Mouse (Mus musculus): ENCODE results near the gene Ecel1. TPM values are rescaled to one million over a fixed set of nuclear protein-coding genes. Genes with fewer than 3 reads are reported as not detected.

The Ecel1 gene
- polyA plus RNA-seq, 1 experiment from 2014 or later, result 3.0 TPM

- Histone ChIP-seq H3K27me3 (replicated peaks; ENCODE audit: control insufficient read depth, insufficient read depth, low read length) (no peaks in the 10 kb centered on the region), H3K36me3 (ENCODE audit: control insufficient read depth, insufficient read depth, low read length) (no peaks in the 10 kb centered on the region), H3K27ac (replicated peaks; ENCODE audit: low read depth, low read length) (no peak overlapping the region), H3K9me3 (ENCODE audit: control insufficient read depth, low read length) (no peaks in the 10 kb centered on the region), H3K4me3 (ENCODE audit: low read depth, low read length) (no peak overlapping the region), H3K4me2 (ENCODE audit: low read depth, low read length) (no peak overlapping the region), H3K9ac (ENCODE audit: low read depth, low read length) (no peak overlapping the region), H3K4me1 (ENCODE audit: control insufficient read depth, insufficient read depth, low read length) (no peaks in the 10 kb centered on the region)
- ATAC-seq (ENCODE audit: low read depth), result no peak
- DNase-seq (ENCODE audit: low spot score), result no peak
- WGBS, result 74% methylated on average over 4 of the region's 4 CpGs
Measured at GRCm38 (mm10) chr1:87141550-87141949, 14.8 kb downstream of the Ecel1 start.

GRCm38 (mm10) chr1:87131803-87132202 lies 24.5 kb downstream of the Ecel1 start:
- 79% methylated on average over 4 of the region's 4 CpGs for WGBS
- H3K9me3 ChIP-seq (ENCODE audit: control insufficient read depth, low read length), result no peaks in the 10 kb centered on the region
- no peak for ATAC-seq (ENCODE audit: low read depth)

GRCm38 (mm10) chr1:87127206-87128030 lies 28.9 kb downstream of the Ecel1 start:
- Histone ChIP-seq H3K4me3 (ENCODE audit: low read depth, low read length) (peak overlapping the region; percentile 14; the same call in 1 of the 2 replicates), H3K27ac (replicated peaks; ENCODE audit: low read depth, low read length) (no peak overlapping the region)
- WGBS, result 14% methylated on average over 19 of the region's 43 CpGs

More at GRCm38 (mm10) chr1:87131803-87132202, 24.5 kb downstream of the Ecel1 start:
- H3K27ac ChIP-seq (replicated peaks; ENCODE audit: low read depth, low read length), result no peak overlapping the region
- peaks cover 26% of the 10 kb centered on the region for H3K27me3 ChIP-seq (replicated peaks; ENCODE audit: control insufficient read depth, insufficient read depth, low read length)
- H3K36me3 ChIP-seq (ENCODE audit: control insufficient read depth, insufficient read depth, low read length), result no peaks in the 10 kb centered on the region
- no peak for DNase-seq (ENCODE audit: low spot score)
- H3K4me1 ChIP-seq (ENCODE audit: control insufficient read depth, insufficient read depth, low read length), result no peaks in the 10 kb centered on the region
- no peak overlapping the region for H3K4me3 ChIP-seq (ENCODE audit: low read depth, low read length)
- H3K4me2 ChIP-seq (ENCODE audit: low read depth, low read length), result no peak overlapping the region
- no peak overlapping the region for H3K9ac ChIP-seq (ENCODE audit: low read depth, low read length)

GRCm38 (mm10) chr1:87124673-87125072 lies 31.6 kb downstream of the Ecel1 start, which contains the start of gene Akp3:
TSS of gene Akp3 (plus strand) at chr1:87124973.
- peaks cover 34% of the 10 kb centered on the region for H3K27me3 ChIP-seq (replicated peaks; ENCODE audit: control insufficient read depth, insufficient read depth, low read length)
- H3K9ac ChIP-seq (ENCODE audit: low read depth, low read length), result no peak within 1 kb of the TSS
- WGBS, result 81% methylated on average over 5 of the region's 6 CpGs
- no peaks in the 10 kb centered on the region for H3K4me1 ChIP-seq (ENCODE audit: control insufficient read depth, insufficient read depth, low read length)
- no peak within 1 kb of the TSS for H3K4me3 ChIP-seq (ENCODE audit: low read depth, low read length)
- H3K4me2 ChIP-seq (ENCODE audit: low read depth, low read length), result no peak within 1 kb of the TSS
- no peaks in the 10 kb centered on the region for H3K9me3 ChIP-seq (ENCODE audit: control insufficient read depth, low read length)
- ATAC-seq (ENCODE audit: low read depth), result no peak
- DNase-seq (ENCODE audit: low spot score), result no peak
- no peak within 1 kb of the TSS for H3K27ac ChIP-seq (replicated peaks; ENCODE audit: low read depth, low read length)
- no peaks in the 10 kb centered on the region for H3K36me3 ChIP-seq (ENCODE audit: control insufficient read depth, insufficient read depth, low read length)

More at GRCm38 (mm10) chr1:87127206-87128030, 28.9 kb downstream of the Ecel1 start:
- Histone ChIP-seq H3K9me3 (ENCODE audit: control insufficient read depth, low read length) (no peaks in the 10 kb centered on the region), H3K4me2 (ENCODE audit: low read depth, low read length) (peak overlapping the region; percentile 40), H3K9ac (ENCODE audit: low read depth, low read length) (no peak overlapping the region), H3K27me3 (replicated peaks; ENCODE audit: control insufficient read depth, insufficient read depth, low read length) (peaks cover 34% of the 10 kb centered on the region), H3K4me1 (ENCODE audit: control insufficient read depth, insufficient read depth, low read length) (no peaks in the 10 kb centered on the region), H3K36me3 (ENCODE audit: control insufficient read depth, insufficient read depth, low read length) (no peaks in the 10 kb centered on the region)
- DNase-seq (ENCODE audit: low spot score) (no peak), ATAC-seq (ENCODE audit: low read depth) (no peak)

GRCm38 (mm10) chr1:87114784-87115183 lies 41.5 kb downstream of the Ecel1 start:
- no peak overlapping the region for H3K4me2 ChIP-seq (ENCODE audit: low read depth, low read length)
- WGBS, result 76% methylated on average over 1 of the region's 1 CpGs
- DNase-seq (ENCODE audit: low spot score) (no peak), ATAC-seq (ENCODE audit: low read depth) (no peak)
- H3K27ac ChIP-seq (replicated peaks; ENCODE audit: low read depth, low read length), result no peak overlapping the region
- no peaks in the 10 kb centered on the region for H3K4me1 ChIP-seq (ENCODE audit: control insufficient read depth, insufficient read depth, low read length)
- no peaks in the 10 kb centered on the region for H3K9me3 ChIP-seq (ENCODE audit: control insufficient read depth, low read length)
- H3K4me3 ChIP-seq (ENCODE audit: low read depth, low read length), result no peak overlapping the region
- no peaks in the 10 kb centered on the region for H3K27me3 ChIP-seq (replicated peaks; ENCODE audit: control insufficient read depth, insufficient read depth, low read length)
- no peak overlapping the region for H3K9ac ChIP-seq (ENCODE audit: low read depth, low read length)
- H3K36me3 ChIP-seq (ENCODE audit: control insufficient read depth, insufficient read depth, low read length), result no peaks in the 10 kb centered on the region

DNA sequence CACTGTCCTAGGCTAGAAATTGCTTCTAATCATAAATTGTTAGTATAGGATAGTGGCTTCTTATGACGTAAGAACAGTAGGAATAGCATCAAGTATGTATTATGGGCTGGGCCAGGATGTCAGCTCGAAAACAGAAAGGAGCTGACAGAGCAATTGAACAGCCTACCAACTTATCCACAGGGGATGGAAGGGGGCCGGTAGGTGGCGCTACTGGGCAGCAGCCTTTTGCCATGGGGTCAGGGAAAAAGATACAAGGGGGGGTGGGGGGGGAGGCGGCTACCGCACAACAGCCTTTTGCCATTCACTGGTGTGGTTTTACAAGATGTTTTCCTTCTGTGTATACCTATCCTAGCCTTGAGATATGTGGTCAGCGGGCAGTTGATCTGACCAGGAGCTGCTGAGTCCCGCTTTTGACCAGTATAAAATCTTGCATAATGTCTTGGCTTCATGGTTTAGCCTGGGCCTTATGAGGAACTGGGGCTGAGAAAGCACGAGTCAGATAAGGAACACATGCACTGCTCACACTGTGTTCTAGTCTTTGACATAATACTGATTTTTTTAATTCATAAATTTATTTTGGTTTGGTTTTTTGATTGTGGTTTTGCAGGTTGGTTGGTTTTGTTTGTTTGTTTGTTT lies 44.5 kb downstream of the Ecel1 start:
- Histone ChIP-seq H3K27me3 (replicated peaks; ENCODE audit: control insufficient read depth, insufficient read depth, low read length) (no peaks in the 10 kb centered on the region), H3K9ac (ENCODE audit: low read depth, low read length) (no peak overlapping the region), H3K9me3 (ENCODE audit: control insufficient read depth, low read length) (no peaks in the 10 kb centered on the region), H3K36me3 (ENCODE audit: control insufficient read depth, insufficient read depth, low read length) (no peaks in the 10 kb centered on the region), H3K4me1 (ENCODE audit: control insufficient read depth, insufficient read depth, low read length) (no peaks in the 10 kb centered on the region), H3K4me2 (ENCODE audit: low read depth, low read length) (no peak overlapping the region), H3K4me3 (ENCODE audit: low read depth, low read length) (no peak overlapping the region), H3K27ac (replicated peaks; ENCODE audit: low read depth, low read length) (no peak overlapping the region)
- WGBS, result 44% methylated on average over 9 of the region's 9 CpGs
- ATAC-seq (ENCODE audit: low read depth) (no peak), DNase-seq (ENCODE audit: low spot score) (no peak)

- ATAC-seq (ENCODE audit: low read depth) (no peak), DNase-seq (ENCODE audit: low spot score) (no peak)
- Histone ChIP-seq H3K4me1 (ENCODE audit: control insufficient read depth, insufficient read depth, low read length) (no peaks in the 10 kb centered on the region), H3K9me3 (ENCODE audit: control insufficient read depth, low read length) (no peaks in the 10 kb centered on the region), H3K27me3 (replicated peaks; ENCODE audit: control insufficient read depth, insufficient read depth, low read length) (no peaks in the 10 kb centered on the region), H3K27ac (replicated peaks; ENCODE audit: low read depth, low read length) (no peak overlapping the region), H3K4me2 (ENCODE audit: low read depth, low read length) (no peak overlapping the region), H3K9ac (ENCODE audit: low read depth, low read length) (no peak overlapping the region), H3K4me3 (ENCODE audit: low read depth, low read length) (no peak overlapping the region), H3K36me3 (ENCODE audit: control insufficient read depth, insufficient read depth, low read length) (no peaks in the 10 kb centered on the region)
- WGBS, result 86% methylated on average over 4 of the region's 4 CpGs
Measured at GRCm38 (mm10) chr1:87108564-87108963, 47.8 kb downstream of the Ecel1 start.

DNA sequence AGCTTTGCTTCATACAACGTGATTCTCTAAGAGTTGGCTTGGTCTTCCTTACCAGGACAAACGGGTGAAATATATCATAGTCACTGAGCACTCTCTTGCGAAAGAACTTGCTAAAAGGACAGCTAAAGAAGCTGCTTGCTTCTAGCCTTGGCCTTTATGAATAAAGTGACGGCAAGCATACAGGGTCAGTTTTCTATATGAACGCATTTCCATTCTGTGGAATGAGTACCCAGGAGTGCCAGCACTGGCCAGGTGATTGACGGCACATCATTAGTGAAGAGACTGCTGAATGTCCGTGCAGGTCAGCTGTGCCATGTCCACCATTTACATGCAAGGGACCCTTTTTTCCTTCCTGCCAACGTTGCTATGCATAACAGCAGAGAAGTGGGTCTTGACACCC lies 49.8 kb downstream of the Ecel1 start:
- H3K27me3 ChIP-seq (replicated peaks; ENCODE audit: control insufficient read depth, insufficient read depth, low read length), result no peaks in the 10 kb centered on the region
- H3K27ac ChIP-seq (replicated peaks; ENCODE audit: low read depth, low read length), result no peak overlapping the region
- no peaks in the 10 kb centered on the region for H3K36me3 ChIP-seq (ENCODE audit: control insufficient read depth, insufficient read depth, low read length)
- H3K9me3 ChIP-seq (ENCODE audit: control insufficient read depth, low read length), result no peaks in the 10 kb centered on the region
- WGBS, result 86% methylated on average over 8 of the region's 8 CpGs
- H3K4me3 ChIP-seq (ENCODE audit: low read depth, low read length), result no peak overlapping the region
- H3K4me2 ChIP-seq (ENCODE audit: low read depth, low read length), result no peak overlapping the region
- H3K9ac ChIP-seq (ENCODE audit: low read depth, low read length), result no peak overlapping the region
- ATAC-seq (ENCODE audit: low read depth) (no peak), DNase-seq (ENCODE audit: low spot score) (no peak)
- no peaks in the 10 kb centered on the region for H3K4me1 ChIP-seq (ENCODE audit: control insufficient read depth, insufficient read depth, low read length)

All from embryonic facial prominence, embryonic 14.5 days (tissue).